Mouse (Mus musculus): ENCODE measurements at regions not wholly inside any gene's neighbourhood (a gene's known extent, or its start where the extent isn't known, plus 50 kb on each side); places are given as distances from the start of the nearest gene placed in this dataset.

GRCm38 (mm10) chr7:52399513-52399912, 384.0 kb upstream of the 1700015G11Rik start:
- ATAC-seq (ENCODE audit: low TSS enrichment) = no peak

DNA sequence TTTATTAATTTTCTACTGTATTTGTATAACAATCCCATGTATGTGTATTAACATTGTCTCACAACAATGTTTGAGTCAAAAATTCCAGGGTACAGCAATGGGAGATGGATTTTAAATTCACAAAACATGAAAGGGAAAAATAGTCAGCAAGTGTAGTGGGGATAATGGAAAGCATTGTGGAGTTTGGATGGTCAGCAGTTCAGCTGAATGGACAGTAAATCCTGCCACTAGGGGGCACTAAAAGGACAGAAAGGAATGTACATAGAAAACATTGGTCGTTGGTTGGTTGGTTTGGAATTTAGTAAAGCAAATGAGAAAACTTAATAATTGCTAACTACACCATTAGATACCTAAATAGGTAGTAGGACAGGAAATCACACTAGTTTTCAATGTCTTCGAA, 376.3 kb upstream of the 1700015G11Rik start:
- ATAC-seq (ENCODE audit: low TSS enrichment) = peak; percentile 73; the same call in 1 of the 2 replicates
